Mouse (Mus musculus): ENCODE measurements around the gene Olfr1302. TPM values are rescaled to one million over a fixed set of nuclear protein-coding genes. Genes with fewer than 3 reads are reported as not detected.

Gene Olfr1302
- not detected in 2 replicates for polyA plus RNA-seq (2012; rRNA removed)

GRCm38 (mm10) chr2:111777129-111777528, at the start of gene Olfr1302:
Gene Olfr1302, plus strand, starts transcription at chr2:111777429.
- no peak for TF ChIP-seq POLR2A (IDR thresholded peaks at IDR 0.05; ENCODE audit: borderline replicate concordance, extremely low read depth, low read depth, low read length)
- no peak for TF ChIP-seq CTCF (IDR thresholded peaks at IDR 0.05; ENCODE audit: insufficient read depth, low read length)
- Histone ChIP-seq H3K4me1 (ENCODE audit: control insufficient read depth, insufficient read depth, low read length) (no peaks in the 10 kb centered on the region), H3K4me3 (replicated peaks; ENCODE audit: extremely low read depth, low read depth, low read length) (no peak within 1 kb of the TSS)
- WGBS, result 66% methylated on average over 2 of the region's 2 CpGs
- DNase-seq, result no peak

GRCm38 (mm10) chr2:111750706-111751105, 26.5 kb upstream of the Olfr1302 start, which contains the start of gene Olfr1301:
Gene Olfr1301, plus strand, starts transcription at chr2:111751006.
- no peak for TF ChIP-seq CTCF (IDR thresholded peaks at IDR 0.05; ENCODE audit: insufficient read depth, low read length)
- TF ChIP-seq POLR2A (IDR thresholded peaks at IDR 0.05; ENCODE audit: borderline replicate concordance, extremely low read depth, low read depth, low read length), result no peak
- no peaks in the 10 kb centered on the region for H3K4me1 ChIP-seq (ENCODE audit: control insufficient read depth, insufficient read depth, low read length)
- WGBS, result 66% methylated on average over 3 of the region's 3 CpGs
- no peak within 1 kb of the TSS for H3K4me3 ChIP-seq (replicated peaks; ENCODE audit: extremely low read depth, low read depth, low read length)
- no peak for DNase-seq

GRCm38 (mm10) chr2:111812936-111813335, 35.7 kb downstream of the Olfr1302 start:
- no peak for TF ChIP-seq CTCF (IDR thresholded peaks at IDR 0.05; ENCODE audit: insufficient read depth, low read length)
- TF ChIP-seq POLR2A (IDR thresholded peaks at IDR 0.05; ENCODE audit: borderline replicate concordance, extremely low read depth, low read depth, low read length), result no peak
- H3K4me1 ChIP-seq (ENCODE audit: control insufficient read depth, insufficient read depth, low read length), result no peaks in the 10 kb centered on the region
- no peak overlapping the region for H3K4me3 ChIP-seq (replicated peaks; ENCODE audit: extremely low read depth, low read depth, low read length)

GRCm38 (mm10) chr2:111820240-111820639, 43.0 kb downstream of the Olfr1302 start, which contains the start of gene Olfr1303:
Gene Olfr1303, minus strand, starts transcription at chr2:111820340.
- WGBS, result 72% methylated on average over 2 of the region's 2 CpGs
- H3K4me1 ChIP-seq (ENCODE audit: control insufficient read depth, insufficient read depth, low read length), result no peaks in the 10 kb centered on the region
- no peak within 1 kb of the TSS for H3K4me3 ChIP-seq (replicated peaks; ENCODE audit: extremely low read depth, low read depth, low read length)
- no peak for DNase-seq
- TF ChIP-seq POLR2A (IDR thresholded peaks at IDR 0.05; ENCODE audit: borderline replicate concordance, extremely low read depth, low read depth, low read length), result no peak

More at GRCm38 (mm10) chr2:111812936-111813335, 35.7 kb downstream of the Olfr1302 start:
- DNase-seq, result no peak

Other genes with a start within 250 kb of the Olfr1302 start
- gene Olfr1294, start 237.1 kb upstream of the Olfr1302 start, polyA plus RNA-seq (2012; rRNA removed), result not detected in 2 replicates
- gene Olfr1295, start 207.7 kb upstream of the Olfr1302 start, polyA plus RNA-seq (2012; rRNA removed), result not detected in 2 replicates
- not detected in 2 replicates for gene Olfr1297, start 150.9 kb upstream of the Olfr1302 start, polyA plus RNA-seq (2012; rRNA removed)
- gene Olfr1298, start 128.2 kb upstream of the Olfr1302 start, polyA plus RNA-seq (2012; rRNA removed), result not detected in 2 replicates
- not detected in 2 replicates for gene Olfr1299, start 116.0 kb upstream of the Olfr1302 start, polyA plus RNA-seq (2012; rRNA removed)
- gene Olfr1301, start 26.4 kb upstream of the Olfr1302 start, polyA plus RNA-seq (2012; rRNA removed), result not detected in 2 replicates
- gene Olfr1303, start 42.9 kb downstream of the Olfr1302 start, polyA plus RNA-seq (2012; rRNA removed), result not detected in 2 replicates
- gene Olfr1305, start 99.7 kb downstream of the Olfr1302 start, polyA plus RNA-seq (2012; rRNA removed), result not detected in 2 replicates
- not detected in 2 replicates for gene Olfr1306, start 138.8 kb downstream of the Olfr1302 start, polyA plus RNA-seq (2012; rRNA removed)
- gene Olfr1307, start 172.0 kb downstream of the Olfr1302 start, polyA plus RNA-seq (2012; rRNA removed), result not detected in 2 replicates
- gene Olfr1308, start 187.5 kb downstream of the Olfr1302 start, polyA plus RNA-seq (2012; rRNA removed), result not detected in 2 replicates
- gene Olfr1309, start 212.9 kb downstream of the Olfr1302 start, polyA plus RNA-seq (2012; rRNA removed), result not detected in 2 replicates
- gene Olfr1310, start 235.3 kb downstream of the Olfr1302 start, polyA plus RNA-seq (2012; rRNA removed), result not detected in 2 replicates
- gene Olfr1311, start 247.0 kb downstream of the Olfr1302 start, polyA plus RNA-seq (2012; rRNA removed), result not detected in 2 replicates

Measured in lung, adult 2 months (tissue).